Mouse (Mus musculus) bone marrow, adult 2 months (tissue): Measurements from ENCODE around the gene Ninj2.

Source experiments
- CTCF ChIP-seq: fragments of 200-500 bp; IDR thresholded peaks from 2 replicates; pipeline ENCODE4 v1.5.1; 2011; ENCODE audit warnings: low read length, control low read depth; ENCODE audit not compliant: control insufficient read depth, insufficient read depth
- POLR2A ChIP-seq: fragments of 200-500 bp; IDR thresholded peaks from 2 replicates; pipeline ENCODE4 v1.6.1; 2011; ENCODE audit warnings: low read depth, mild to moderate bottlenecking, control low read depth, low read length, borderline replicate concordance; ENCODE audit not compliant: control insufficient read depth

DNA sequence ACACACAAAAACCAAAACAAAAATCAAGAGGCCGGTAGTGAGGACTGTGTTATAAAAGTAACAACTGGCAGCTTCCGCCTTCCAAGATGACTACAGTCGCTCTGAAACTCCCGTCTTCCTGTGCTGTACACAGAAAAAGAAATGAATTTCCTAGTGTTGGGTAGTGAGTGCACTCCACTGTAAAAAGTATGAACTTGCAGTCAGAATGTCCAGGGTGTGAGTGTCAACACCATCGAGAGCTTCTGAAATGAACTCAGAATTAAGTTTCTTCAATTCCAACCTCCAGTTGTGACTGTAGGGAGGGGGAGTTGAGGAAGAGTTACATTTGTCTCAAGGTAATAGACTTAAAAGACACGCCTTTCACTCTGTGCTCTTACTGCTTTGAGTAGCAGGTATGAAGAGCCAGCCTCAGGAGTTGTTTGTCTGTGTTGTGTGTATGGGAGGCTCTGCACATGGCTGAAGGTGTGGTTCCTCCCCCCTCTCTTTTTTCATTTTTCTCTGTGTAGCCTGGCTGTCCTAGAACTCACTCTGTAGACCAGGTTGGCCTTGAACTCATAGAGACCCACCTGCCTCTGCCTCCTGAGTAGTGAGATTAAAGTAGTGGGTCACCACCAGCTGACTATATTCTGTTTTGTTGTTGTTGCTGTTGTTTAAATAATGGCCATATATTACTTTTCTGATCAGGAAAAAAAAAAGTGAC, 10.7 kb upstream of the Ninj2 start:
- TF ChIP-seq POLR2A (no peak), CTCF (no peak)
